In the genomic region with DNA sequence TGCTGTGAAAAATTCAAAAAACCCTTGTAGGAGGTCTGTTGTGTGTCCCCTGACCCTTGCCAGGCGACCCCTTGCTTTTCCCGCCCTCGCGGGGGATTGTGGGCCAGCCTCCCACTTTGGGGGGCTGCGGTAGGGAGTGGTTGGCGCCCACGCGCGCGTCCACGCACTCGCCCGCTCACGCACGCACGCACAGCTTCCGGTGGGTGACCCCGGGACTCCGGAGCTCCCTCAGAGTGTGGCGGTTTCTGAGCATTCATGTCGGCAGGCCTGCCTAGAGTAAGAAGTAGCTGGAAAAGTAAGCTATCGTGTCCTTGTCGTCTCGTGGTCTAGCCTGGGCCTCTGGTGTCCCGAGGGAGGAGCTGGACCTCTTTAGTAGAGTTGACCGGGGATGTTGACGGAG, we compare ENCODE assay signal across 8 mouse cellular contexts. TPM values are rescaled to one million over a fixed set of nuclear protein-coding genes. Genes with fewer than 3 reads are reported as not detected.
DNase-seq lines count a peak whose midpoint lies in the region; ATAC-seq and TF ChIP-seq lines count a peak whose summit lies in the region.

A gene (minus strand): TSS at position 79 of the 400 bp plus-strand sequence.
A gene (plus strand): TSS at position 190 of the 400 bp plus-strand sequence.

- TF ChIP-seq CTCF in intestine, postnatal 0 days (IDR thresholded peaks at IDR 0.05; ENCODE audit: low read depth): no peak

- H3K27me3 ChIP-seq in forebrain, embryonic 11.5 days (ENCODE audit: control insufficient read depth, insufficient read depth, low read length): no peaks in the 10 kb centered on the region
- H3K27me3 ChIP-seq in intestine, postnatal 0 days (replicated peaks; ENCODE audit: control insufficient read depth, insufficient read depth, low read length): no peaks in the 10 kb centered on the region
- no peaks in the 10 kb centered on the region for H3K27me3 ChIP-seq in midbrain, embryonic 13.5 days

- peak; percentile 27 for DNase-seq in layer of hippocampus, adult 9-11 months
- DNase-seq in layer of hippocampus, postnatal 14 days (ENCODE audit: low spot score in 2 of 2): no peak
- peak; percentile 26 for DNase-seq in adrenal gland, postnatal 14 days
- DNase-seq in forebrain, embryonic 11.5 days (ENCODE audit: low spot score): peak; percentile 67
- no peak for DNase-seq in Muller cell, postnatal 12 days (ENCODE audit: inconsistent ontology term)
- no peak for DNase-seq in left cerebral cortex, postnatal 25 days (ENCODE audit: low spot score in 2 of 2)

- ATAC-seq in forebrain, embryonic 11.5 days (replicated peaks; ENCODE audit: low FRiP score): peak; percentile 55
- peak; percentile 7; the same call in 1 of the 2 replicates for ATAC-seq in intestine, postnatal 0 days
- ATAC-seq in midbrain, embryonic 13.5 days: peak; percentile 58

- H3K36me3 ChIP-seq in forebrain, embryonic 11.5 days (ENCODE audit: control insufficient read depth, insufficient read depth, low read length): no peaks in the 10 kb centered on the region
- no peaks in the 10 kb centered on the region for H3K36me3 ChIP-seq in intestine, postnatal 0 days (ENCODE audit: control insufficient read depth, insufficient read depth)
- H3K36me3 ChIP-seq in midbrain, embryonic 13.5 days: no peaks in the 10 kb centered on the region

- no peaks in the 10 kb centered on the region for H3K9me3 ChIP-seq in forebrain, embryonic 11.5 days (ENCODE audit: control insufficient read depth, low read length)
- H3K9me3 ChIP-seq in intestine, postnatal 0 days (ENCODE audit: control insufficient read depth): no peaks in the 10 kb centered on the region
- no peaks in the 10 kb centered on the region for H3K9me3 ChIP-seq in midbrain, embryonic 13.5 days

- WGBS in forebrain, embryonic 11.5 days: 78% methylated on average over 27 of the region's 27 CpGs
- 79% methylated on average over 27 of the region's 27 CpGs for WGBS in intestine, postnatal 0 days
- WGBS in midbrain, embryonic 13.5 days: 78% methylated on average over 27 of the region's 27 CpGs

- H3K4me1 ChIP-seq in forebrain, embryonic 11.5 days (replicated peaks; ENCODE audit: control insufficient read depth, insufficient read depth, low read length): peaks cover 5% of the 10 kb centered on the region; the same call in 1 of the 2 replicates
- 0 out of 2 replicates have a peak, but pooled peaks cover 3% of the 10 kb centered on the region for H3K4me1 ChIP-seq in intestine, postnatal 0 days (replicated peaks; ENCODE audit: control insufficient read depth, insufficient read depth, low read length)
- H3K4me1 ChIP-seq in midbrain, embryonic 13.5 days (replicated peaks): peaks cover 6% of the 10 kb centered on the region

- peak within 1 kb of the TSS; percentile 76 for H3K9ac ChIP-seq in forebrain, embryonic 11.5 days (ENCODE audit: low read length)
- H3K9ac ChIP-seq in intestine, postnatal 0 days (ENCODE audit: low read depth, low read length): peak within 1 kb of the TSS; percentile 48; the same call in 1 of the 2 replicates
- H3K9ac ChIP-seq in midbrain, embryonic 13.5 days (replicated peaks): peak within 1 kb of the TSS; percentile 74

- H3K27ac ChIP-seq in forebrain, embryonic 11.5 days (ENCODE audit: low read depth, low read length): peak within 1 kb of the TSS; percentile 85
- H3K27ac ChIP-seq in intestine, postnatal 0 days (ENCODE audit: low read depth, low read length): peak within 1 kb of the TSS; percentile 77
- peak within 1 kb of the TSS; percentile 92 for H3K27ac ChIP-seq in midbrain, embryonic 13.5 days

- intact Hi-C loops in left cerebral cortex, postnatal 25 days (cut with DNase I): loop anchor here (1.0 kb wide), 1 partner anchor 17 kb away; no protein-coding TSS in a partner anchor

- H3K4me2 ChIP-seq in forebrain, embryonic 11.5 days (ENCODE audit: low read depth, low read length, severe bottlenecking): peak within 1 kb of the TSS; percentile 61
- H3K4me2 ChIP-seq in intestine, postnatal 0 days (replicated peaks; ENCODE audit: low read depth): peak within 1 kb of the TSS; percentile 67
- H3K4me2 ChIP-seq in midbrain, embryonic 13.5 days (replicated peaks): peak within 1 kb of the TSS; percentile 65

- peak within 1 kb of the TSS; percentile 50 for H3K4me3 ChIP-seq in forebrain, embryonic 11.5 days (ENCODE audit: low read depth, low read length)
- peak within 1 kb of the TSS; percentile 60 for H3K4me3 ChIP-seq in intestine, postnatal 0 days (ENCODE audit: low read depth, low read length)
- H3K4me3 ChIP-seq in midbrain, embryonic 13.5 days (replicated peaks): peak within 1 kb of the TSS; percentile 55

RNA-seq across cellular contexts. Expression of the first gene that starts in this region (rescaled TPM):
- 1 to 10 TPM; 3.9 to 4.4 TPM for total RNA-seq in layer of hippocampus, postnatal 14 days (2021)
- total RNA-seq in adrenal gland, postnatal 14 days (2021): 2.9 and 3.6 TPM in 2 replicates
- 12.8 and 14.6 TPM in 2 replicates for polyA plus RNA-seq in forebrain, embryonic 11.5 days (2014; fragmentation: Nextera tagmentation; extraction: Ambion mirVana)
- polyA plus RNA-seq in intestine, postnatal 0 days (2015; fragmentation: Nextera tagmentation; extraction: Ambion mirVana): 1.9 and 2.0 TPM in 2 replicates
- 5.9 and 6.3 TPM in 2 replicates for polyA plus RNA-seq in midbrain, embryonic 13.5 days (2015; fragmentation: Nextera tagmentation; extraction: Ambion mirVana)
- 1 to 10 TPM; 4.1 TPM for total RNA-seq in left cerebral cortex, postnatal 25 days (2021)

RNA-seq across cellular contexts. Expression of the second gene that starts in this region (rescaled TPM):
- under 1 TPM; 0.12 to 0.51 TPM for total RNA-seq in layer of hippocampus, postnatal 14 days (2021)
- 0.53 and 0.67 TPM in 2 replicates for total RNA-seq in adrenal gland, postnatal 14 days (2021)
- 0.33 and 0.61 TPM in 2 replicates for polyA plus RNA-seq in forebrain, embryonic 11.5 days (2014; fragmentation: Nextera tagmentation; extraction: Ambion mirVana)
- polyA plus RNA-seq in intestine, postnatal 0 days (2015; fragmentation: Nextera tagmentation; extraction: Ambion mirVana): 1.3 and 1.8 TPM in 2 replicates
- 0.19 and 0.38 TPM in 2 replicates for polyA plus RNA-seq in midbrain, embryonic 13.5 days (2015; fragmentation: Nextera tagmentation; extraction: Ambion mirVana)
- under 1 TPM; 0.25 to 0.32 TPM for total RNA-seq in left cerebral cortex, postnatal 25 days (2021)

Comparison
In these comparisons a context has a peak if more than half of its experiments do, and no peak if none do; other contexts are left out.
1. DNase-seq: peak in layer of hippocampus, adult 9-11 months (single experiment), adrenal gland, postnatal 14 days (single experiment) and forebrain, embryonic 11.5 days (single experiment); none in layer of hippocampus, postnatal 14 days (0 of 2), Muller cell, postnatal 12 days (single experiment) and left cerebral cortex, postnatal 25 days (0 of 2).
2. ATAC-seq: peak in every context shown above with its lines; median percentile 58 in midbrain, embryonic 13.5 days; 55 in forebrain, embryonic 11.5 days; 7 in intestine, postnatal 0 days.
3. Peak in every context shown above with its lines, with median percentiles within 50 percentile points of each other: H3K27ac ChIP-seq, H3K4me2 ChIP-seq, H3K4me3 ChIP-seq and H3K9ac ChIP-seq.